Comparison of ENCODE assay signal across 28 mouse cellular contexts in the genomic region with DNA sequence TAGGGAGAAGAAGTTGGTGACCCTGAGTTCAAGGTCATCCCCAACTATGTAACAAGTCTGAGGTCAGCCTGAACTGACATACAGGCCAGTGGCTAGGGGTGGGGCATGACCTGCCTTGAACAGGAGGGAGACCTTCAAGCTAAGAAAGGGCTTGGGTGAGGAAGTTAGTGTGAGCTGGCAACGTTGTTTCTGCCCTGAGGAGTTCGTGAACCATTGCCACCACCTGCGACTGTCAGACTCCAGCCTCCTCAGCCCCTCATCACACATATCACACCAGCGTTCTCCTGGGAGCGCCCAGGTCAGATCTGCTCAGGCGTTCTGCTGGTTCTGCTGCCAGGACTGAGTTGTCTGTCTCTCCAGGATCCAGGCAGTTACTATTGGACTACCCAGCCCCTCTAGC. TPM values are rescaled to one million over a fixed set of nuclear protein-coding genes. Genes with fewer than 3 reads are reported as not detected.
"Had no signal": no experiment of that assay in that cellular context is flagged by ENCODE, and none has a peak within 500 bp of the region (broad histone marks: within the 10 kb centered on the region; RNA-seq: fewer than 3 reads in every experiment).

No protein-coding gene starts in this region.

- H3K27me3 ChIP-seq: limb, embryonic 12.5 days; limb, embryonic 13.5 days; limb, embryonic 15.5 days; liver, embryonic 15.5 days; lung, embryonic 15.5 days; midbrain, embryonic 15.5 days had no signal

- H3K4me1 ChIP-seq: liver, embryonic 13.5 days; liver, embryonic 15.5 days had no signal

- H3K4me3 ChIP-seq: left cerebral cortex, adult 2 months; limb, embryonic 10.5 days; limb, embryonic 12.5 days; limb, embryonic 13.5 days; limb, embryonic 15.5 days; liver, embryonic 12.5 days; liver, embryonic 13.5 days; liver, embryonic 15.5 days; lung, embryonic 15.5 days; megakaryocyte, embryonic 14.5 days; midbrain, embryonic 10.5 days; midbrain, embryonic 12.5 days; midbrain, embryonic 13.5 days; midbrain, embryonic 15.5 days had no signal

- H3K4me2 ChIP-seq: limb, embryonic 12.5 days; limb, embryonic 13.5 days; limb, embryonic 15.5 days; liver, embryonic 11.5 days; liver, embryonic 12.5 days; liver, embryonic 13.5 days; liver, embryonic 15.5 days; lung, embryonic 14.5 days; lung, embryonic 15.5 days; midbrain, embryonic 11.5 days; midbrain, embryonic 12.5 days; midbrain, embryonic 13.5 days; midbrain, embryonic 15.5 days had no signal

- DNase-seq: left cerebral cortex, postnatal 4 days; liver; liver, embryonic 13.5 days; liver, postnatal 0 days; lung, embryonic 14.5 days; lung, postnatal 14 days; midbrain, embryonic 14.5 days had no signal

- H3K36me3 ChIP-seq: limb, embryonic 10.5 days; limb, embryonic 12.5 days; limb, embryonic 13.5 days; limb, embryonic 15.5 days; liver, embryonic 12.5 days; liver, embryonic 13.5 days; liver, embryonic 15.5 days; lung, embryonic 15.5 days; midbrain, embryonic 10.5 days; midbrain, embryonic 12.5 days; midbrain, embryonic 13.5 days; midbrain, embryonic 15.5 days had no signal

- H3K27ac ChIP-seq: left cerebral cortex, adult 2 months; limb, embryonic 10.5 days; limb, embryonic 12.5 days; limb, embryonic 13.5 days; limb, embryonic 15.5 days; liver, embryonic 12.5 days; liver, embryonic 13.5 days; liver, embryonic 14.5 days; liver, embryonic 15.5 days; lung, embryonic 15.5 days; macrophage; midbrain, embryonic 10.5 days; midbrain, embryonic 12.5 days; midbrain, embryonic 13.5 days; midbrain, embryonic 15.5 days had no signal

RNA-seq across cellular contexts. Expression of a gene that starts 20.5 kb away (rescaled TPM):
- total RNA-seq: megakaryocyte progenitor cell, adult 5-6 weeks; megakaryocyte, adult 5-6 weeks; megakaryocyte-erythroid progenitor cell, adult 5-6 weeks; monocyte, adult 5-6 weeks had no signal
- polyA plus RNA-seq: macrophage had no signal
